Mouse (Mus musculus): Measurements from ENCODE around the gene Tax1bp1. TPM values are rescaled to one million over a fixed set of nuclear protein-coding genes. Genes with fewer than 3 reads are reported as not detected.
A peak's percentile ranks its signal among the peaks of the same experiment; 100 is the strongest.

Tax1bp1 gene
- total RNA-seq, 2 experiments from 2014 or later = 158 to 185 TPM

GRCm38 (mm10) chr6:52699899-52700298 is 13.6 kb upstream of the Tax1bp1 start:
- no peak for ATAC-seq (replicated peaks; ENCODE audit: low FRiP score, poor library complexity, severe bottlenecking)

- ATAC-seq (replicated peaks; ENCODE audit: low FRiP score, poor library complexity, severe bottlenecking) = no peak
These were observed 10.3 kb upstream of the Tax1bp1 start for GRCm38 (mm10) chr6:52703263-52703662.

GRCm38 (mm10) chr6:52705280-52705679 is 8.2 kb upstream of the Tax1bp1 start:
- ATAC-seq (replicated peaks; ENCODE audit: low FRiP score, poor library complexity, severe bottlenecking) = no peak

GRCm38 (mm10) chr6:52707815-52708214 is 5.7 kb upstream of the Tax1bp1 start:
- no peak for ATAC-seq (replicated peaks; ENCODE audit: low FRiP score, poor library complexity, severe bottlenecking)

- no peak for ATAC-seq (replicated peaks; ENCODE audit: low FRiP score, poor library complexity, severe bottlenecking)
These were observed 966 bp upstream of the Tax1bp1 start for GRCm38 (mm10) chr6:52712563-52712962.

- peak; percentile 82 for ATAC-seq (replicated peaks; ENCODE audit: low FRiP score, poor library complexity, severe bottlenecking)
These were observed 474 bp downstream of the Tax1bp1 start for GRCm38 (mm10) chr6:52713897-52714509.

- no peak for ATAC-seq (replicated peaks; ENCODE audit: low FRiP score, poor library complexity, severe bottlenecking)
These were observed 4.1 kb downstream of the Tax1bp1 start for GRCm38 (mm10) chr6:52717493-52718192.

GRCm38 (mm10) chr6:52724805-52725439 is 11.4 kb downstream of the Tax1bp1 start:
- ATAC-seq (replicated peaks; ENCODE audit: low FRiP score, poor library complexity, severe bottlenecking) = peak; percentile 70

GRCm38 (mm10) chr6:52730338-52730737 is 16.8 kb downstream of the Tax1bp1 start:
- ATAC-seq (replicated peaks; ENCODE audit: low FRiP score, poor library complexity, severe bottlenecking) = no peak

- no peak for ATAC-seq (replicated peaks; ENCODE audit: low FRiP score, poor library complexity, severe bottlenecking)
These were observed 21.1 kb downstream of the Tax1bp1 start for GRCm38 (mm10) chr6:52734630-52735029.

GRCm38 (mm10) chr6:52752832-52753231 is 39.3 kb downstream of the Tax1bp1 start:
- ATAC-seq (replicated peaks; ENCODE audit: low FRiP score, poor library complexity, severe bottlenecking) = no peak

GRCm38 (mm10) chr6:52765206-52765605 is 51.7 kb downstream of the Tax1bp1 start:
- ATAC-seq (replicated peaks; ENCODE audit: low FRiP score, poor library complexity, severe bottlenecking) = no peak

- ATAC-seq (replicated peaks; ENCODE audit: low FRiP score, poor library complexity, severe bottlenecking) = no peak
These were observed 57.3 kb downstream of the Tax1bp1 start for GRCm38 (mm10) chr6:52770789-52771188.

- no peak for ATAC-seq (replicated peaks; ENCODE audit: low FRiP score, poor library complexity, severe bottlenecking)
These were observed 59.6 kb downstream of the Tax1bp1 start for GRCm38 (mm10) chr6:52773132-52773531.

GRCm38 (mm10) chr6:52775350-52775749 is 61.8 kb downstream of the Tax1bp1 start:
- ATAC-seq (replicated peaks; ENCODE audit: low FRiP score, poor library complexity, severe bottlenecking) = no peak

- no peak for ATAC-seq (replicated peaks; ENCODE audit: low FRiP score, poor library complexity, severe bottlenecking)
These were observed 62.4 kb downstream of the Tax1bp1 start for GRCm38 (mm10) chr6:52775956-52776355.

- ATAC-seq (replicated peaks; ENCODE audit: low FRiP score, poor library complexity, severe bottlenecking) = no peak
These were observed 63.5 kb downstream of the Tax1bp1 start for GRCm38 (mm10) chr6:52777034-52777433.

- ATAC-seq (replicated peaks; ENCODE audit: low FRiP score, poor library complexity, severe bottlenecking) = no peak
These were observed 65.0 kb downstream of the Tax1bp1 start for GRCm38 (mm10) chr6:52778523-52778922.

GRCm38 (mm10) chr6:52779546-52779945 is 66.0 kb downstream of the Tax1bp1 start:
- ATAC-seq (replicated peaks; ENCODE audit: low FRiP score, poor library complexity, severe bottlenecking) = no peak

GRCm38 (mm10) chr6:52790316-52790715 is 76.8 kb downstream of the Tax1bp1 start:
- no peak for ATAC-seq (replicated peaks; ENCODE audit: low FRiP score, poor library complexity, severe bottlenecking)

- ATAC-seq (replicated peaks; ENCODE audit: low FRiP score, poor library complexity, severe bottlenecking) = no peak; the same call in 1 of the 2 replicates
These were observed 77.3 kb downstream of the Tax1bp1 start for GRCm38 (mm10) chr6:52790781-52791180.
